Mouse (Mus musculus) myocyte (in vitro differentiated cells): ENCODE results near the gene Speer4d.
"Not testable (repeated sequence)": the region's sequence is repeated elsewhere in the genome, so short reads cannot be mapped to it uniquely, and the experiment has no call there.

Experiments
- E2F4 ChIP-seq: IDR thresholded peaks from one replicate; pipeline ENCODE4 v1.6.1; 2011; ENCODE audit warnings: mild to moderate bottlenecking, control low read depth, moderate library complexity; ENCODE audit not compliant: insufficient read depth
- MAX ChIP-seq: IDR thresholded peaks from one replicate; pipeline ENCODE4 v1.6.1; 2011; ENCODE audit warnings: low read depth, mild to moderate bottlenecking, control low read depth
- MYOD1 ChIP-seq, 3 experiments: IDR thresholded peaks; one replicate each; pipeline ENCODE4 v1.6.1; 2011; ENCODE audit warnings: control low read depth in 2 of 3, low read depth in 2 of 3, mild to moderate bottlenecking in 2 of 3, moderate library complexity in 1 of 3; ENCODE audit not compliant: insufficient read length in 2 of 3, control insufficient read depth in 1 of 3
- MYOG ChIP-seq, 3 experiments: IDR thresholded peaks; one replicate each; pipeline ENCODE4 v1.6.1; 2011; ENCODE audit warnings: control low read depth in 2 of 3, low read depth in 2 of 3, mild to moderate bottlenecking in 2 of 3; ENCODE audit not compliant: insufficient read length in 2 of 3, control insufficient read depth in 1 of 3, insufficient read depth in 1 of 3
- POLR2A ChIP-seq: IDR thresholded peaks from one replicate; pipeline ENCODE4 v1.6.1; 2011; ENCODE audit warnings: low read depth, mild to moderate bottlenecking, control low read depth, moderate library complexity; ENCODE audit not compliant: insufficient read length
- POLR2AphosphoS2 ChIP-seq: IDR thresholded peaks from one replicate; pipeline ENCODE4 v1.6.1; 2011; ENCODE audit warnings: low read depth, control low read depth; ENCODE audit not compliant: insufficient read length
- REST ChIP-seq: IDR thresholded peaks from one replicate; pipeline ENCODE4 v1.6.1; 2011; ENCODE audit warnings: mild to moderate bottlenecking, control low read depth, moderate library complexity; ENCODE audit not compliant: insufficient read depth, insufficient read length
- SRF ChIP-seq: IDR thresholded peaks from one replicate; pipeline ENCODE4 v1.6.1; 2011; ENCODE audit warnings: low read depth; ENCODE audit not compliant: control insufficient read depth, insufficient read length
- TCF12 ChIP-seq: IDR thresholded peaks from one replicate; pipeline ENCODE4 v1.6.1; 2011; ENCODE audit warnings: mild to moderate bottlenecking, control low read depth; ENCODE audit not compliant: poor library complexity, insufficient read depth, severe bottlenecking
- TCF3 ChIP-seq: IDR thresholded peaks from one replicate; pipeline ENCODE4 v1.6.1; 2011; ENCODE audit warnings: low read depth, control low read depth; ENCODE audit not compliant: insufficient read length
- USF1 ChIP-seq: IDR thresholded peaks from one replicate; pipeline ENCODE4 v1.6.1; 2011; ENCODE audit warnings: low read depth, mild to moderate bottlenecking, control low read depth, moderate library complexity

- not testable (repeated sequence) for TF ChIP-seq SRF; POLR2A; MYOG (IDR thresholded peaks at IDR 0.05; ENCODE audit: control insufficient read depth in 1 of 3, insufficient read depth in 1 of 3, insufficient read length in 2 of 3, low read depth in 2 of 3); E2F4; TCF12; POLR2AphosphoS2; REST; MAX; USF1; MYOD1 (IDR thresholded peaks at IDR 0.05; ENCODE audit: control insufficient read depth in 1 of 3, insufficient read length in 2 of 3, low read depth in 2 of 3); TCF3
These were observed 45.1 kb upstream of the Speer4d start for GRCm38 (mm10) chr5:15573735-15574134.
